Mouse (Mus musculus) MEL (cell line): ENCODE data around the gene St6gal1. TPM values are rescaled to one million over a fixed set of nuclear protein-coding genes. Genes with fewer than 3 reads are reported as not detected.

Source experiments
- DNase-seq: peaks from one replicate; pipeline ENCODE4 v3.0.0; 2011; ENCODE audit warnings: low read depth, low spot score
- H3K27ac ChIP-seq: 2 replicates; pipeline ENCODE4 v1.5.1; 2012; ENCODE audit warnings: low read depth, mild to moderate bottlenecking, control low read depth, low read length, moderate library complexity; ENCODE audit not compliant: control insufficient read depth
- H3K27me3 ChIP-seq, 2 experiments: fragments of 150-350 bp in 1 of 2; sonication (generic) in 1 of 2; 2 replicates each; pipeline ENCODE4 v1.6.1; 2012; ENCODE audit warnings: low read length in 2 of 2, mild to moderate bottlenecking in 2 of 2, improper control_type of control experiment in 1 of 2, moderate library complexity in 1 of 2; ENCODE audit not compliant: insufficient read depth in 2 of 2, control insufficient read depth in 1 of 2
- H3K36me3 ChIP-seq, 2 experiments: 2 replicates each; pipeline ENCODE4 v1.6.1; 2012 to 2014; ENCODE audit warnings: low read length in 2 of 2, improper control_type of control experiment in 1 of 2, inconsistent platforms in 1 of 2, mild to moderate bottlenecking in 1 of 2; ENCODE audit not compliant: insufficient read depth in 2 of 2, control insufficient read depth in 1 of 2
- H3K4me1 ChIP-seq, 2 experiments: fragments of 150-350 bp in 1 of 2; sonication (generic) in 1 of 2; 2 replicates each; pipeline ENCODE4 v1.6.1; 2012; ENCODE audit warnings: low read length in 2 of 2, improper control_type of control experiment in 1 of 2, mild to moderate bottlenecking in 1 of 2; ENCODE audit not compliant: insufficient read depth in 2 of 2, control insufficient read depth in 1 of 2
- H3K4me3 ChIP-seq, 2 experiments: fragments of 150-350 bp in 1 of 2; sonication (generic) in 1 of 2; 2 replicates each; pipeline ENCODE4 v1.5.1; 2012; ENCODE audit warnings: low read depth in 2 of 2, low read length in 2 of 2, mild to moderate bottlenecking in 2 of 2, moderate library complexity in 2 of 2, control low read depth in 1 of 2, improper control_type of control experiment in 1 of 2; ENCODE audit not compliant: control insufficient read depth in 1 of 2, insufficient read depth in 1 of 2
- H3K79me2 ChIP-seq: 2 replicates; pipeline ENCODE4 v1.6.1; 2012; ENCODE audit warnings: mild to moderate bottlenecking, low read length, moderate library complexity; ENCODE audit not compliant: control insufficient read depth, poor library complexity, insufficient read depth
- H3K9ac ChIP-seq: 2 replicates; pipeline ENCODE4 v1.6.1; 2012; ENCODE audit warnings: low read depth, mild to moderate bottlenecking, control low read depth, low read length, moderate library complexity; ENCODE audit not compliant: control insufficient read depth, poor library complexity, severe bottlenecking
- H3K9me3 ChIP-seq: fragments of 150-350 bp; sonication (generic); replicated peaks from 2 replicates; pipeline ENCODE4 v1.6.1; 2012; ENCODE audit warnings: mild to moderate bottlenecking, low read length, improper control_type of control experiment, moderate library complexity; ENCODE audit not compliant: insufficient read depth
- CHD1 ChIP-seq: IDR thresholded peaks from 2 replicates; pipeline ENCODE4 v1.6.1; 2012; ENCODE audit warnings: low read depth, mild to moderate bottlenecking, inconsistent platforms, low read length, improper control_type of control experiment
- CTCF ChIP-seq, 3 experiments: IDR thresholded peaks in 2 of 3; conservative IDR thresholded peaks in 1 of 3; 2 replicates each; pipeline ENCODE4 v1.5.1; 2011 to 2012; ENCODE audit warnings: low read length in 3 of 3, low read depth in 2 of 3, mild to moderate bottlenecking in 2 of 3, improper control_type of control experiment in 1 of 3, inconsistent platforms in 1 of 3, mixed read lengths in 1 of 3, moderate library complexity in 1 of 3; ENCODE audit not compliant: control insufficient read depth in 1 of 3, insufficient read depth in 1 of 3, poor library complexity in 1 of 3, severe bottlenecking in 1 of 3
- E2F4 ChIP-seq: IDR thresholded peaks from 2 replicates; pipeline ENCODE4 v1.6.1; 2011; ENCODE audit warnings: low read depth, low read length, improper control_type of control experiment, borderline replicate concordance
- EP300 ChIP-seq, 2 experiments: IDR thresholded peaks; 2 replicates each; pipeline ENCODE4 v1.6.1; 2011; ENCODE audit warnings: improper control_type of control experiment in 2 of 2, low read length in 2 of 2, low read depth in 1 of 2, mild to moderate bottlenecking in 1 of 2
- ETS1 ChIP-seq: IDR thresholded peaks from 2 replicates; pipeline ENCODE4 v1.6.1; 2012; ENCODE audit warnings: low read depth, mild to moderate bottlenecking, inconsistent platforms, low read length, improper control_type of control experiment, moderate library complexity
- GATA1 ChIP-seq: IDR thresholded peaks from 2 replicates; pipeline ENCODE4 v1.6.1; 2011; ENCODE audit warnings: low read depth, low read length, improper control_type of control experiment
- HCFC1 ChIP-seq: IDR thresholded peaks from 2 replicates; pipeline ENCODE4 v1.6.1; 2012; ENCODE audit warnings: low read depth, mild to moderate bottlenecking, inconsistent platforms, low read length, improper control_type of control experiment, moderate library complexity
- JUND ChIP-seq: IDR thresholded peaks from 2 replicates; pipeline ENCODE4 v1.6.1; 2011; ENCODE audit warnings: low read depth, mild to moderate bottlenecking, improper control_type of control experiment, low read length
- MAX ChIP-seq: IDR thresholded peaks from 2 replicates; pipeline ENCODE4 v1.6.1; 2011; ENCODE audit warnings: low read length, improper control_type of control experiment
- MYB ChIP-seq: IDR thresholded peaks from 2 replicates; pipeline ENCODE4 v1.6.1; 2011; ENCODE audit warnings: mild to moderate bottlenecking, low read depth, low read length, improper control_type of control experiment
- MYC ChIP-seq: IDR thresholded peaks from 2 replicates; pipeline ENCODE4 v1.6.1; 2011; ENCODE audit warnings: low read depth, mild to moderate bottlenecking, low read length, improper control_type of control experiment, moderate library complexity
- NELFE ChIP-seq: IDR thresholded peaks from 2 replicates; pipeline ENCODE4 v1.6.1; 2011; ENCODE audit warnings: low read depth, low read length, improper control_type of control experiment
- NRF1 ChIP-seq: IDR thresholded peaks from 2 replicates; pipeline ENCODE4 v1.6.1; 2014; ENCODE audit warnings: low read depth, mild to moderate bottlenecking, inconsistent platforms, low read length, improper control_type of control experiment, moderate library complexity; ENCODE audit not compliant: poor library complexity, insufficient read depth, severe bottlenecking
- POLR2A ChIP-seq, 2 experiments: IDR thresholded peaks; 2 replicates each; pipeline ENCODE4 v1.6.1; 2011 to 2012; ENCODE audit warnings: low read length in 2 of 2, mild to moderate bottlenecking in 2 of 2, control low read depth in 1 of 2, improper control_type of control experiment in 1 of 2, low read depth in 1 of 2, moderate library complexity in 1 of 2; ENCODE audit not compliant: control insufficient read depth in 1 of 2, insufficient read depth in 1 of 2, poor library complexity in 1 of 2
- POLR2AphosphoS5 ChIP-seq: IDR thresholded peaks from 2 replicates; pipeline ENCODE4 v1.6.1; 2012; ENCODE audit warnings: low read depth, borderline replicate concordance, mild to moderate bottlenecking, inconsistent platforms, low read length, moderate library complexity, mixed read lengths
- RAD21 ChIP-seq: IDR thresholded peaks from 2 replicates; pipeline ENCODE4 v1.6.1; 2011; ENCODE audit warnings: mild to moderate bottlenecking, low read depth, low read length, improper control_type of control experiment
- RCOR1 ChIP-seq: IDR thresholded peaks from 2 replicates; pipeline ENCODE4 v1.6.1; 2012; ENCODE audit warnings: low read depth, mild to moderate bottlenecking, inconsistent platforms, low read length, improper control_type of control experiment
- SIN3A ChIP-seq: IDR thresholded peaks from 2 replicates; pipeline ENCODE4 v1.6.1; 2012; ENCODE audit warnings: low read length, improper control_type of control experiment, inconsistent platforms
- TBP ChIP-seq: IDR thresholded peaks from 2 replicates; pipeline ENCODE4 v1.8.0; 2011; ENCODE audit warnings: low read depth, low read length, improper control_type of control experiment
- UBTF ChIP-seq: IDR thresholded peaks from 2 replicates; pipeline ENCODE4 v1.6.1; 2012; ENCODE audit warnings: low read depth, mild to moderate bottlenecking, inconsistent platforms, low read length, improper control_type of control experiment, moderate library complexity, borderline replicate concordance; ENCODE audit not compliant: insufficient read depth
- USF2 ChIP-seq, 2 experiments: IDR thresholded peaks; 2 replicates each; pipeline ENCODE4 v1.6.1; 2011 to 2012; ENCODE audit warnings: improper control_type of control experiment in 2 of 2, low read length in 2 of 2, borderline replicate concordance in 1 of 2, inconsistent platforms in 1 of 2, low read depth in 1 of 2, mild to moderate bottlenecking in 1 of 2; ENCODE audit not compliant: insufficient read depth in 1 of 2
- ZKSCAN1 ChIP-seq: IDR thresholded peaks from 2 replicates; pipeline ENCODE4 v1.6.1; 2012; ENCODE audit warnings: low read depth, mild to moderate bottlenecking, inconsistent platforms, low read length, improper control_type of control experiment, moderate library complexity
- ZNF384 ChIP-seq: IDR thresholded peaks from 2 replicates; pipeline ENCODE4 v1.6.1; 2012; ENCODE audit warnings: low read depth, mild to moderate bottlenecking, inconsistent platforms, low read length, improper control_type of control experiment
- polyA plus RNA-seq, 2 experiments: library from polyadenylated mRNA; stranded (reverse) in 1 of 2; unstranded in 1 of 2; fragments of >175 nt in 1 of 2; fragments of >200 nt in 1 of 2; gene quantifications; 2 replicates each; pipeline versions ENCODE4 v1.2.1 to v1.2.4; 2012; ENCODE audit warnings: low replicate concordance in 2 of 2, low read depth in 1 of 2; ENCODE audit not compliant: insufficient read length in 2 of 2, insufficient read depth in 1 of 2, missing spikeins in 1 of 2
- total RNA-seq: library from RNA; depleted of rRNA; stranded (reverse); fragments of 300-350 nt; gene quantifications from 2 replicates; pipeline ENCODE4 v1.2.3, GENCODE M21; 2012

St6gal1 gene
- total and polyA plus RNA-seq, 3 experiments: not detected

DNA sequence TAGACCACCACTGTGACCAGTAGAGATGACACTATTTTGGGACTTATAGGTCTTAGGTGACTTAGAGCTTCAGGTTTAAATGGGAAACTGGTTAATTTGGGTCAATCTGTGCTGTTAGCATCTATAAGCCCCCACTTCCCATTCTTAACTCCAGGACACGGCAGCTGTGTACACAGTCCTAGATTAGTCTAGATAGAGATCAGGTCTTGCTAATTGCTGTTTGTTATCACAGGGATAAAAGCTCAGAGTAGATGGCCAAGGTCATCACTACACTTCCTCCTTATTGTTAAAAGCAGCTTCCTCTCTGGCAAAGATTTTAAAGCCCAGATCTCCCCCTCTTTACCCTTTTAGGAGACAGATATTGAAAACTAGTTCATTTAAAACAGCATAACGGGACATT, 107.6 kb downstream of the St6gal1 start:
- H3K9ac ChIP-seq: no peak overlapping the region
- no peak for TF ChIP-seq NELFE
- no peaks in the 10 kb centered on the region for H3K79me2 ChIP-seq
- no peaks in the 10 kb centered on the region for H3K9me3 ChIP-seq
- DNase-seq: no peak
- no peaks in the 10 kb centered on the region for H3K36me3 ChIP-seq
- H3K4me1 ChIP-seq: no peaks in the 10 kb centered on the region
- no peak overlapping the region for H3K27ac ChIP-seq
- no peak overlapping the region for H3K4me3 ChIP-seq
- H3K27me3 ChIP-seq: no peaks in the 10 kb centered on the region

GRCm38 (mm10) chr16:23332686-23333085, 108.1 kb downstream of the St6gal1 start:
- no peaks in the 10 kb centered on the region for H3K9me3 ChIP-seq
- H3K27me3 ChIP-seq: no peaks in the 10 kb centered on the region
- no peaks in the 10 kb centered on the region for H3K79me2 ChIP-seq
- no peak for DNase-seq
- H3K9ac ChIP-seq: no peak overlapping the region
- no peak overlapping the region for H3K27ac ChIP-seq
- no peak for TF ChIP-seq RCOR1
- TF ChIP-seq ETS1: no peak
- TF ChIP-seq POLR2AphosphoS5: no peak
- TF ChIP-seq POLR2A (IDR thresholded peaks at IDR 0.05; ENCODE audit: control insufficient read depth in 1 of 2, insufficient read depth in 1 of 2, low read depth in 1 of 2, low read length in 2 of 2, poor library complexity in 1 of 2): no peak
- no peak for TF ChIP-seq ZKSCAN1
- TF ChIP-seq JUND: no peak
- no peak for TF ChIP-seq CTCF (IDR thresholded peaks at IDR 0.05 in 2 of 3, conservative IDR thresholded peaks at IDR 0.05 in 1 of 3; ENCODE audit: control insufficient read depth in 1 of 3, insufficient read depth in 1 of 3, low read depth in 2 of 3, low read length in 3 of 3, poor library complexity in 1 of 3, severe bottlenecking in 1 of 3)
- TF ChIP-seq UBTF: no peak
- TF ChIP-seq SIN3A: no peak
- H3K36me3 ChIP-seq: no peaks in the 10 kb centered on the region
- H3K4me3 ChIP-seq: no peak overlapping the region
- H3K4me1 ChIP-seq: no peaks in the 10 kb centered on the region

- no peaks in the 10 kb centered on the region for H3K27me3 ChIP-seq
- TF ChIP-seq POLR2AphosphoS5 (no peak), E2F4 (no peak), RAD21 (no peak), MYC (no peak), CHD1 (no peak), TBP (no peak), USF2 (IDR thresholded peaks at IDR 0.05; ENCODE audit: borderline replicate concordance in 1 of 2, insufficient read depth in 1 of 2, low read depth in 1 of 2, low read length in 2 of 2) (no peak), EP300 (IDR thresholded peaks at IDR 0.05; ENCODE audit: low read depth in 1 of 2, low read length in 2 of 2) (no peak), MAX (no peak), JUND (no peak), ZNF384 (no peak), GATA1 (no peak), MYB (no peak), NELFE (no peak), NRF1 (no peak), HCFC1 (no peak)
- no peaks in the 10 kb centered on the region for H3K36me3 ChIP-seq
- H3K27ac ChIP-seq: no peak overlapping the region
- H3K4me3 ChIP-seq: no peak overlapping the region
- H3K79me2 ChIP-seq: no peaks in the 10 kb centered on the region
- H3K9me3 ChIP-seq: no peaks in the 10 kb centered on the region
- no peak for DNase-seq
- no peak overlapping the region for H3K9ac ChIP-seq
- H3K4me1 ChIP-seq: no peaks in the 10 kb centered on the region
Observed at GRCm38 (mm10) chr16:23333875-23334551, 109.5 kb downstream of the St6gal1 start.
